Mouse (Mus musculus) stomach, postnatal 0 days (tissue): ENCODE results near the gene Cacna1i.

Experiments
- CTCF ChIP-seq: IDR thresholded peaks from 2 replicates; pipeline ENCODE4 v1.5.1; 2016; ENCODE audit warnings: antibody characterized with exemption, low read depth, mild to moderate bottlenecking, moderate library complexity
- EP300 ChIP-seq: optimal IDR thresholded peaks from 2 replicates; pipeline ENCODE3; 2016; ENCODE audit warnings: antibody characterized with exemption

DNA sequence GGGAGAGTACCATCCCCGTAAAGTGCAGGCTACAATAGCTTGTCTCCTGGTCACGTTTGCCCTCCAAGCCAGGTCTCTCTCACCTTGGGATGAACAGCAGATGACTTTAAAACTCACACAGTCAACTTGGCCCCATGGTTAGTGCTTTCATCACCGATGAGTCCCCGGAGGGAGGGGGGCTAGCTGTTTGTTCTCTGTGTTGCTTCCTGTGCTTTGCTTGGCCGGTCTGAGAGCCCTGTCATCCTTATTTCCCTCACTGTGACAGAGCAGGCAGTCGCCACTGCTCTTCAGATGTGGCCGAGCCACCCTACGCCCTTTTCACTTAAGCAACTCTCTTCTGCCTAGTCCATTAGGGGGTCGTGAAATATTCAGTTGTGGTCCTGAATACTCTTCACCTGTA lies 38.7 kb downstream of the Cacna1i start:
- no peak for TF ChIP-seq CTCF
- TF ChIP-seq EP300: no peak
